Mouse (Mus musculus) ES-E14 (cell line): ENCODE measurements around the gene Kirrel3. TPM values are rescaled to one million over a fixed set of nuclear protein-coding genes. Genes with fewer than 3 reads are reported as not detected.
A peak's percentile ranks its signal among the peaks of the same experiment; 100 is the strongest.

Source experiments
- DNase-seq: peaks from one replicate; pipeline ENCODE4 v3.0.0-alpha.2; 2013; ENCODE audit warnings: low read depth, low spot score
- H3K27ac ChIP-seq: 2 replicates; pipeline ENCODE4 v1.5.1; 2012; ENCODE audit warnings: low read depth, mild to moderate bottlenecking, low read length, moderate library complexity, mixed read lengths; ENCODE audit not compliant: poor library complexity, insufficient read depth, severe bottlenecking
- H3K36me3 ChIP-seq: 2 replicates; pipeline ENCODE4 v1.6.1; 2012; ENCODE audit warnings: mild to moderate bottlenecking, low read length, moderate library complexity, mixed read lengths; ENCODE audit not compliant: control insufficient read depth, poor library complexity, insufficient read depth, severe bottlenecking
- H3K4me1 ChIP-seq, 2 experiments: fragments of 150-350 bp in 1 of 2; sonication (generic) in 1 of 2; 2 replicates each; pipeline ENCODE4 v1.6.1; 2012; ENCODE audit warnings: low read length in 2 of 2, mild to moderate bottlenecking in 1 of 2, mixed read lengths in 1 of 2; ENCODE audit not compliant: control insufficient read depth in 2 of 2, insufficient read depth in 2 of 2, poor library complexity in 1 of 2
- H3K4me3 ChIP-seq, 2 experiments: fragments of 150-350 bp in 1 of 2; sonication (generic) in 1 of 2; 2 replicates each; pipeline ENCODE4 v1.5.1; 2012; ENCODE audit warnings: low read length in 2 of 2, low read depth in 1 of 2, mild to moderate bottlenecking in 1 of 2, mixed read lengths in 1 of 2; ENCODE audit not compliant: insufficient read depth in 1 of 2, poor library complexity in 1 of 2, severe bottlenecking in 1 of 2
- H3K9ac ChIP-seq: 2 replicates; pipeline ENCODE4 v1.6.1; 2012; ENCODE audit warnings: low read depth, mild to moderate bottlenecking, low read length, mixed read lengths; ENCODE audit not compliant: poor library complexity, insufficient read depth, severe bottlenecking
- H3K9me3 ChIP-seq: fragments of 150-350 bp; sonication (generic); 2 replicates; pipeline ENCODE4 v1.6.1; 2012; ENCODE audit warnings: low read depth, mild to moderate bottlenecking, low read length; ENCODE audit not compliant: control insufficient read depth, insufficient read depth
- CHD2 ChIP-seq: IDR thresholded peaks from 2 replicates; pipeline ENCODE4 v1.6.1; 2014; ENCODE audit warnings: mild to moderate bottlenecking, low read depth, low read length, inconsistent platforms
- HCFC1 ChIP-seq: IDR thresholded peaks from 2 replicates; pipeline ENCODE4 v1.6.1; 2012; ENCODE audit warnings: low read length, inconsistent platforms, borderline replicate concordance; ENCODE audit not compliant: insufficient read depth
- MAFK ChIP-seq: IDR thresholded peaks from 2 replicates; pipeline ENCODE4 v1.6.1; 2014; ENCODE audit warnings: mild to moderate bottlenecking, low read depth, low read length, inconsistent platforms; ENCODE audit not compliant: insufficient read depth
- ZC3H11A ChIP-seq: IDR thresholded peaks from 2 replicates; pipeline ENCODE4 v1.6.1; 2012; ENCODE audit warnings: low read depth, mild to moderate bottlenecking, inconsistent platforms, low read length, borderline replicate concordance
- ZNF384 ChIP-seq: IDR thresholded peaks from 2 replicates; pipeline ENCODE4 v1.6.1; 2012; ENCODE audit warnings: low read depth, low read length, inconsistent platforms
- in situ Hi-C, 2 experiments: fragments of 600-800 bp; cut with MboI; formaldehyde crosslinking; loops; one replicate each; pipeline ENCODE4 v1.15.1; 2025; ENCODE audit warnings: low sequenced_read_pairs in 2 of 2, inconsistent platforms in 1 of 2; ENCODE audit not compliant: unreplicated experiment in 2 of 2
- total RNA-seq: library from RNA; depleted of rRNA; stranded (reverse); fragments of 300-350 nt; gene quantifications from 2 replicates; pipeline ENCODE4 v1.2.3, GENCODE M21; 2012

Gene Kirrel3
- total RNA-seq, 1 experiment: 0.67 TPM

- no peak for DNase-seq
- in situ Hi-C loops: no loop called here
- TF ChIP-seq CHD2 (no peak), ZNF384 (no peak), HCFC1 (no peak), MAFK (no peak), ZC3H11A (no peak)
- Histone ChIP-seq H3K27ac (no peak overlapping the region), H3K4me3 (no peak overlapping the region), H3K36me3 (no peaks in the 10 kb centered on the region), H3K9ac (no peak overlapping the region), H3K4me1 (no peaks in the 10 kb centered on the region), H3K9me3 (no peaks in the 10 kb centered on the region)
Observed at GRCm38 (mm10) chr9:34905164-34905563, 419.5 kb downstream of the Kirrel3 start.

GRCm38 (mm10) chr9:34908040-34908439, 422.3 kb downstream of the Kirrel3 start:
- Histone ChIP-seq H3K9ac (no peak overlapping the region), H3K4me3 (no peak overlapping the region), H3K4me1 (no peaks in the 10 kb centered on the region), H3K9me3 (no peaks in the 10 kb centered on the region), H3K36me3 (no peaks in the 10 kb centered on the region), H3K27ac (no peak overlapping the region)
- in situ Hi-C loops: no loop called here
- TF ChIP-seq ZNF384 (no peak), ZC3H11A (no peak), MAFK (no peak), HCFC1 (no peak), CHD2 (no peak)
- DNase-seq: no peak

DNA sequence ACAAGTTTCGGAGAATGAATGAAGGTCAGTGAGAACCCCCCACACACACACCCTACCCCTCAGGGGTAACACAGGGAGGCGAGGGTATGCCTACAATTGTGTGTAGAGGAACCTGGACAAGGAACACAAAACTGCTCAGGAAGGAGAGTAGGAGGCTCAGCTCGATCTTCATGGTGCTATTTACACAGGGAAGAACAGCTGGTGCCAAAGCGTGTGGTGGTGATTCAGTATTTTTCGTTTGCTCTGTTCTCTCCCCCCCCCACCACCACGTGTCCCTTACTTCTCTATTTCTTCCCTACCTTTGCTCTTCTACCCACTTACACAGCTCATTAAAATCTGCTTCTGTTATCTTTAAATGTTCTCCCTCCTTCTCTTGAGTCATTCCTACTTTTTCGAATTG, 426.1 kb downstream of the Kirrel3 start:
- no peaks in the 10 kb centered on the region for H3K36me3 ChIP-seq
- no peak for TF ChIP-seq MAFK
- no peaks in the 10 kb centered on the region for H3K4me1 ChIP-seq
- H3K27ac ChIP-seq: no peak overlapping the region
- in situ Hi-C loops: no loop called here
- no peak overlapping the region for H3K9ac ChIP-seq
- H3K4me3 ChIP-seq: no peak overlapping the region
- DNase-seq: no peak
- no peaks in the 10 kb centered on the region for H3K9me3 ChIP-seq

GRCm38 (mm10) chr9:34912273-34912972, 426.7 kb downstream of the Kirrel3 start:
- no peak for TF ChIP-seq ZC3H11A
- TF ChIP-seq HCFC1: no peak
- no peak for TF ChIP-seq MAFK
- no peak for TF ChIP-seq CHD2
- TF ChIP-seq ZNF384: no peak
- DNase-seq: no peak
- Histone ChIP-seq H3K9me3 (no peaks in the 10 kb centered on the region), H3K27ac (no peak overlapping the region), H3K9ac (no peak overlapping the region), H3K4me1 (no peaks in the 10 kb centered on the region), H3K4me3 (no peak overlapping the region), H3K36me3 (no peaks in the 10 kb centered on the region)
- in situ Hi-C loops: no loop called here

- in situ Hi-C loops: no loop called here
- Histone ChIP-seq H3K4me3 (no peak overlapping the region), H3K36me3 (no peaks in the 10 kb centered on the region), H3K9ac (no peak overlapping the region), H3K9me3 (no peaks in the 10 kb centered on the region), H3K27ac (no peak overlapping the region), H3K4me1 (no peaks in the 10 kb centered on the region)
- TF ChIP-seq MAFK (no peak), HCFC1 (no peak), ZC3H11A (no peak), CHD2 (no peak), ZNF384 (no peak)
- peak; percentile 69 for DNase-seq
Observed at GRCm38 (mm10) chr9:34912996-34913395, 427.3 kb downstream of the Kirrel3 start.
